Mouse (Mus musculus): ENCODE results near the gene Rps6ka2. TPM values are rescaled to one million over a fixed set of nuclear protein-coding genes. Genes with fewer than 3 reads are reported as not detected.

Rps6ka2 gene
- total and polyA plus RNA-seq, 2 experiments from 2014 or later = 16.8 to 40.7 TPM

DNA sequence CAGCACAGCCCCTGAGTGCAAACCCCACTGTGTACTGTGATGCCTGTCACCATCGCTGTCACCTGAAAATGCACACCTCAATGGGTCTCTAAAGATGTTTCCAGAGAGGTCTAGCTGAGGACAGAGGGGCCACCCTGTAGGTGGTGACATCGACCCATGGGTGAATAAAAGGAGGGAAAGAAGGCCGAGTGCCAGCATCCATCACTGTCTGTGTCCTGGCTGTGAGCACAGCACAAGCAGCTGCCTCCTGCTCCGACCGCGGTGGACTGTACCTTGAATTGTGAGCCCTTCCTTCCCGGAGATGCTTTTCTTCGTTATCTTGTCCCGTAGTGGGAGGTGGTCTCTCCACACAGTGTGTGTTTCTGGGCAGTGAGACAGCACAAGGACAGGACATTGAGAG is 67.8 kb downstream of the Rps6ka2 start:
- H3K4me3 ChIP-seq (ENCODE audit: low read depth, low read length) = no peak overlapping the region
- H3K27me3 ChIP-seq (ENCODE audit: insufficient read depth, low read length) = no peaks in the 10 kb centered on the region
- no peak for ATAC-seq
- H3K9ac ChIP-seq = no peak overlapping the region
- H3K4me2 ChIP-seq (ENCODE audit: low read depth) = no peak overlapping the region
- H3K4me1 ChIP-seq (ENCODE audit: insufficient read depth) = no peaks in the 10 kb centered on the region
- no peak for TF ChIP-seq CTCF (IDR thresholded peaks at IDR 0.05; ENCODE audit: low read depth)
- H3K9me3 ChIP-seq (ENCODE audit: low read length) = no peaks in the 10 kb centered on the region
- H3K36me3 ChIP-seq (ENCODE audit: insufficient read depth) = 0 out of 2 replicates have a peak, but pooled peaks cover 3% of the 10 kb centered on the region
- no peak overlapping the region for H3K27ac ChIP-seq (ENCODE audit: low read depth, low read length)
- DNase-seq = no peak
- 87% methylated on average over 9 of the region's 9 CpGs for WGBS

DNA sequence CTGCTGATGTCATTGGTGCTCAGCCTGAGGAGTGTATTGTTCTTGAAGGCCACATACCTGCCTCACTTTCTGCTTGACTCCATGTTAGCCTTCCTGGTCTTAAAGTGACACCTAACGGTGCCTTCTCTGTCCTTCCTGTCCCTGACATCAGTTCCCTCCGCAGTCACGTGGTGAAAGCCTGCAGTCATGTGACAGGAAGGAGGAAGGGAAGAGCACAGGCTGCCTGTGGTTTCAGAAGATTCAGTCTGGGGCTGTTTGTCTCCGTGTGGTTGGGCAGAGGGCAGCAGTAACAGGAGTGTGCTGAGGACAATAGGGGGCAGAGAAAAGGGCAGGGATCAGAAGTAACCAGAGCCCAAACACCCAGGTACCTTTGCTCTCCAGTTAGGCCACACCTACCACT is 68.9 kb downstream of the Rps6ka2 start:
- no peaks in the 10 kb centered on the region for H3K4me1 ChIP-seq (ENCODE audit: insufficient read depth)
- H3K27me3 ChIP-seq (ENCODE audit: insufficient read depth, low read length) = no peaks in the 10 kb centered on the region
- no peak for ATAC-seq
- WGBS = 79% methylated on average over 4 of the region's 4 CpGs
- no peaks in the 10 kb centered on the region for H3K9me3 ChIP-seq (ENCODE audit: low read length)
- no peak for DNase-seq
- no peak overlapping the region for H3K4me3 ChIP-seq (ENCODE audit: low read depth, low read length)
- H3K27ac ChIP-seq (ENCODE audit: low read depth, low read length) = no peak overlapping the region
- H3K9ac ChIP-seq = no peak overlapping the region
- no peak for TF ChIP-seq CTCF (IDR thresholded peaks at IDR 0.05; ENCODE audit: low read depth)
- H3K36me3 ChIP-seq (ENCODE audit: insufficient read depth) = 0 out of 2 replicates have a peak, but pooled peaks cover 3% of the 10 kb centered on the region
- H3K4me2 ChIP-seq (ENCODE audit: low read depth) = no peak overlapping the region

DNA sequence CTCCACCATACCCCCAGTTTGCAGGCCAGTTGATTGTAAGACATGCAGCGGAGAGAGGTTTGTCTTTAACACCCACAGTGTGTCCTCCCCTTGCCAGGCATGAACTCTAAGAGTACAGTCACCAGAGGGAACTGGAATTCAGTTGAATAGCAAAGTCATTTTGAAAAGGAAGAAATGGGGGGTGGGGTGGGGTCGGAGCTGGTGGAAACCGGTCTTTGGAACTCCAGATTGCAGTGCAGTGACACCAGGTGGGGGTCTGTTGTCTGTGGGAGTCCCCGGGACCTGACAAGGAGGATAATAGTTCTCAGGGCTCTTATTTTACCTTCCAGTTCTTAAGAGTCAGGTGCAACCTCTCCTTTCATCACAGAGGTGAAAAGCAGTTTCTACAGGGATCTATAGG is 70.6 kb downstream of the Rps6ka2 start:
- Histone ChIP-seq H3K27ac (ENCODE audit: low read depth, low read length) (0 out of 2 replicates have a peak overlapping the region, but pooled peaks have one; percentile 21), H3K4me2 (ENCODE audit: low read depth) (no peak overlapping the region), H3K27me3 (ENCODE audit: insufficient read depth, low read length) (no peaks in the 10 kb centered on the region), H3K9me3 (ENCODE audit: low read length) (no peaks in the 10 kb centered on the region), H3K4me1 (ENCODE audit: insufficient read depth) (no peaks in the 10 kb centered on the region), H3K4me3 (ENCODE audit: low read depth, low read length) (no peak overlapping the region), H3K9ac (no peak overlapping the region), H3K36me3 (ENCODE audit: insufficient read depth) (0 out of 2 replicates have a peak, but pooled peaks cover 3% of the 10 kb centered on the region)
- ATAC-seq = no peak
- 76% methylated on average over 4 of the region's 4 CpGs for WGBS
- no peak for TF ChIP-seq CTCF (IDR thresholded peaks at IDR 0.05; ENCODE audit: low read depth)
- no peak for DNase-seq

DNA sequence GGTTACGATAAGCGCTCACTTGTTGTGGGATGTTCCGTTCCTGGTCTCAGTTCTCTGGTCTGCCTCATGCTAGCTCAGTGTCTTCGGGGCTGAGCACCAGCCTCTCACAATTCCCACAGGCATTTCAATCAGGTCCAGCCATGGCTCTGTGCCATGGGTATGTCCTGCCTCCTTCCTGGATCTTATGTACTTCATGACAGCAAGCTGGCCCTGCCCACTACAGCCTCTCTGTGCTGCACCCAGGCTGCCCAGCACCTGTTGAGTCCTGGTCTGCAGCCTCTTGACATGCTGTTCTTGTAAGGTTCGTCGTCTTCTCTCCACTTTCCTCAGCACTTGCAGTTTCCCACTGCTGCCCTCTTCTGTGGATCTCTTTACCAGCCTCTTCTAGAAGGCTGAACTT is 75.2 kb downstream of the Rps6ka2 start:
- no peak overlapping the region for H3K27ac ChIP-seq (ENCODE audit: low read depth, low read length)
- H3K27me3 ChIP-seq (ENCODE audit: insufficient read depth, low read length) = no peaks in the 10 kb centered on the region
- WGBS = 92% methylated on average over 6 of the region's 6 CpGs
- H3K4me3 ChIP-seq (ENCODE audit: low read depth, low read length) = no peak overlapping the region
- no peak overlapping the region for H3K4me2 ChIP-seq (ENCODE audit: low read depth)
- DNase-seq (no peak), ATAC-seq (no peak)
- peak; percentile 24 for TF ChIP-seq CTCF (IDR thresholded peaks at IDR 0.05; ENCODE audit: low read depth)
- H3K36me3 ChIP-seq (ENCODE audit: insufficient read depth) = no peaks in the 10 kb centered on the region
- H3K9ac ChIP-seq = no peak overlapping the region
- H3K9me3 ChIP-seq (ENCODE audit: low read length) = no peaks in the 10 kb centered on the region
- H3K4me1 ChIP-seq (ENCODE audit: insufficient read depth) = no peaks in the 10 kb centered on the region

DNA sequence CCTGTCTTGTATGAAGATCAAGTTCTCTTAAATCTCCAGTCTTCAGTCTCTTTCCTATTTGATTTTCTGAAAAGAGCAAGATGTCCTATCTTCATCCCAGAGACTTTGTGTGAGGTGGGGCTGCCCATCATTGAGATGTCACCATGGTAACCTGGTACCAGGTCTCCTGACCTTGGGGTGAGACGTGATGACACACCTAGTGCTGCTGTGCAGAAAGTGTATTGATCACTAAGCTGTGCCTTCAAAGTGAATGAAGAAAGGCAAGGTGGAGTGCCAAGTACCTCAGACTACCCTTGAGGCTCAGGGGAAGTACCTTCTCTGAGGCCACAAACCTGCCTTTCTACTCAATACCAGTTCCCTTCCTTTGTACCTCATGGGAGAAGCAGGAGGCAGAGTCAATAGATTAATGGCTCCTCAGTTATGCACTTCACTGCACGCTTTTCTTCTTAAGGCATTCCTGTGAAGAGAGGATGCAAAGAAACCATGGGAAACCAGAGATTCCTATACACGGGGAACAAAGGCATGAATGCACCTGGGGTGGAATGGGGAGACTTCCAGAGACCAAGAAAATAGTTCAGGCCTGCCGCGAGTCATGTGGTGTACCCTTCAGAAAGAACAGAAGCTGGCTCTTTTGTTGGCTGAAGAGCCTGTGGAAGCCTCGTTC is 77.1 kb downstream of the Rps6ka2 start:
- no peak overlapping the region for H3K4me3 ChIP-seq (ENCODE audit: low read depth, low read length)
- no peaks in the 10 kb centered on the region for H3K4me1 ChIP-seq (ENCODE audit: insufficient read depth)
- peaks cover 7% of the 10 kb centered on the region for H3K36me3 ChIP-seq (ENCODE audit: insufficient read depth)
- H3K9ac ChIP-seq = no peak overlapping the region
- no peak for TF ChIP-seq CTCF (IDR thresholded peaks at IDR 0.05; ENCODE audit: low read depth)
- 33% methylated on average over 6 of the region's 6 CpGs for WGBS
- ATAC-seq = no peak
- no peaks in the 10 kb centered on the region for H3K27me3 ChIP-seq (ENCODE audit: insufficient read depth, low read length)
- DNase-seq = no peak
- no peaks in the 10 kb centered on the region for H3K9me3 ChIP-seq (ENCODE audit: low read length)
- no peak overlapping the region for H3K27ac ChIP-seq (ENCODE audit: low read depth, low read length)
- H3K4me2 ChIP-seq (ENCODE audit: low read depth) = no peak overlapping the region

DNA sequence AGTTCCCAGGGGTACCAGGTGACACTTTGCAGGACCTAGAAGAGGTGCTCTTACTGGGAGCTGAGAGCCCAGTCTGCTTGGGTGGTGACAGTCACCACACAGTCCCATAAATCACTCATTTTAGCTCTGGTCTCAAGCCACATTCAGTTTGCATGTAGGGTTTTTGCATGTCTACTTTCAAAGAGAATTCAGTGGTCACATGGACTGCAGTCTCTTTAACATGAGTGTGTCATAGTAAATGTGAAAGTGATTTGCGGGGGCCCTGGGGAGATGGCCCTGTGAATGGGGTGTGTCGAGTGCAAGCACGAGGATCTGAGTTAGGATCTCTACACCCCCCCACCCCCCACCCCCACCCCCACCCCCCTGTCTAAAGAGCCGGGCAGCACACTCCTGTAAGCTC is 80.5 kb downstream of the Rps6ka2 start:
- no peak for TF ChIP-seq CTCF (IDR thresholded peaks at IDR 0.05; ENCODE audit: low read depth)
- Histone ChIP-seq H3K36me3 (ENCODE audit: insufficient read depth) (peaks cover 12% of the 10 kb centered on the region), H3K4me2 (ENCODE audit: low read depth) (no peak overlapping the region), H3K9me3 (ENCODE audit: low read length) (no peaks in the 10 kb centered on the region), H3K4me1 (ENCODE audit: insufficient read depth) (no peaks in the 10 kb centered on the region), H3K27me3 (ENCODE audit: insufficient read depth, low read length) (no peaks in the 10 kb centered on the region), H3K27ac (ENCODE audit: low read depth, low read length) (no peak overlapping the region), H3K4me3 (ENCODE audit: low read depth, low read length) (no peak overlapping the region), H3K9ac (no peak overlapping the region)
- no peak for ATAC-seq
- DNase-seq = no peak
- 81% methylated on average over 4 of the region's 4 CpGs for WGBS

DNA sequence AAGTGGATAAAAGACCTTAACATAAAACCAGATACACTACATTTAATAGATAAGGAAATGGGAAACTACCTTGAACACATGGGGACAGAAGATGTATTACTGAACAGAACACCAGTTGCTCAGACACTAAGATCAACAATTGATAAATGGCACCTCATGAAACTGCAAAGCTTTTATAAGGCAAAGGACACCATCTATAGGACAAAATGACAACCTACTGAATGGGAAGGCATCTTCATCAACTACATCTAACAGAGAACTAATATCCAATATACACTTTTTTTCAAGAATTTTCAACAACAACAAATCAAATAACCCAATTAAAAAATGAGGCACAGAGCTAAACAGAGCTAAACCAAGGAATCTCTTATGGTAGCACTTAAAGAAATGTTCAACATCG is 87.3 kb downstream of the Rps6ka2 start:
- no peak overlapping the region for H3K9ac ChIP-seq
- no peak overlapping the region for H3K4me3 ChIP-seq (ENCODE audit: low read depth, low read length)
- no peaks in the 10 kb centered on the region for H3K4me1 ChIP-seq (ENCODE audit: insufficient read depth)
- peaks cover 4% of the 10 kb centered on the region; the same call in 1 of the 2 replicates for H3K36me3 ChIP-seq (ENCODE audit: insufficient read depth)
- TF ChIP-seq CTCF (IDR thresholded peaks at IDR 0.05; ENCODE audit: low read depth) = peak; percentile 25; the same call in 1 of the 2 replicates
- no peaks in the 10 kb centered on the region for H3K27me3 ChIP-seq (ENCODE audit: insufficient read depth, low read length)
- no peak overlapping the region for H3K27ac ChIP-seq (ENCODE audit: low read depth, low read length)
- H3K4me2 ChIP-seq (ENCODE audit: low read depth) = no peak overlapping the region
- no peak for ATAC-seq
- no peaks in the 10 kb centered on the region for H3K9me3 ChIP-seq (ENCODE audit: low read length)
- DNase-seq = no peak
- 81% methylated on average over 1 of the region's 1 CpGs for WGBS
